Mouse (Mus musculus) left cerebral cortex, adult 9 months (tissue): ENCODE data around the gene Atxn7l2.

Experiments used
- DNase-seq, 2 experiments: peaks; one replicate each; pipeline ENCODE4 v3.0.0; 2022; ENCODE audit warnings: low spot score in 2 of 2

Gene Atxn7l2

GRCm38 (mm10) chr3:108178756-108179715, 31.7 kb downstream of the Atxn7l2 start:
- DNase-seq, result no peak

- DNase-seq, result peak; percentile 81 to 82
These were observed 35.8 kb downstream of the Atxn7l2 start for GRCm38 (mm10) chr3:108174672-108175531.

DNA sequence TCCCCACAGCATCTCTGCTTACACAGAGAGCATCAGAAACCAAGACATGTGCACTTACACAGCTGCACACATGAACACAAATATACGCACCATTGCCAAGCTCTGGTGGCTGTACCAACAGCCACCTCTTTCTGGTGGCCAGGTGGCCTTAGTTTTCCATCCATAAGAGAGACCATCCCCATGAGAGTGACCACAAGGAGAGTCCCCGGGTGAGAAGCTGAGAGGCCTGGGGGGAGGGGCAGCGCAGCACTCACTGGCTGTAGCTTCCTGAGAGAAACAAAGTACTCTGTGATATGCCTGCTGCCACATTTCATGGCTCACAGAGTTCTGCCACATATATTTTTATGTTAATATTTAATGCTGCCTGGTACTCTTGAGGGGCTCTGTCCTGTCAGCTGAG, 41.5 kb downstream of the Atxn7l2 start:
- DNase-seq, result no peak

- DNase-seq, result no peak
These were observed 43.2 kb downstream of the Atxn7l2 start for GRCm38 (mm10) chr3:108167499-108167898.

- peak in 1 of 2 experiments; percentile 65 for DNase-seq
These were observed 44.1 kb downstream of the Atxn7l2 start for GRCm38 (mm10) chr3:108166486-108167211.

- no peak for DNase-seq
These were observed 45.0 kb downstream of the Atxn7l2 start for GRCm38 (mm10) chr3:108165532-108166315.

DNA sequence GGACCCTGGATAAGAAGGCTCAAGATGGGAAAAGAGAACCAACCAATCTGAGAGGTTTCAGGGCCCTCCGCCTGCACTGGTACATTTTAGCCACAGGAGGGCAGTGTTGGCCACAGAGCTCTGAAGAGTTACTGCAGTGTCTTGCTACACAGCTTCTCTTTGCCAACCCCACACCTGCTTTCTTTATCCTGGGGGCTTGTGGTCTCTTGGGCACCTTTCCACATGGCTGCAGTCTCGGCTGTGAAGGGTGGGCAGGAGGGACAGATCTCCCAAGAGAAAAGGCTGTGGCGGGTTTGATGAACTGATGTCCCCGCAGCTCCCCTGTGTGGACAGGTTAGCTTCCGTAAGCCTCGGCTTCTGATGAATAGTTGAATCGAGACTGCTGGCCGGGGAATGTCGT, 45.9 kb downstream of the Atxn7l2 start:
- DNase-seq, result peak in 1 of 2 experiments; percentile 91

GRCm38 (mm10) chr3:108164091-108164490, 46.6 kb downstream of the Atxn7l2 start:
- DNase-seq, result no peak

DNA sequence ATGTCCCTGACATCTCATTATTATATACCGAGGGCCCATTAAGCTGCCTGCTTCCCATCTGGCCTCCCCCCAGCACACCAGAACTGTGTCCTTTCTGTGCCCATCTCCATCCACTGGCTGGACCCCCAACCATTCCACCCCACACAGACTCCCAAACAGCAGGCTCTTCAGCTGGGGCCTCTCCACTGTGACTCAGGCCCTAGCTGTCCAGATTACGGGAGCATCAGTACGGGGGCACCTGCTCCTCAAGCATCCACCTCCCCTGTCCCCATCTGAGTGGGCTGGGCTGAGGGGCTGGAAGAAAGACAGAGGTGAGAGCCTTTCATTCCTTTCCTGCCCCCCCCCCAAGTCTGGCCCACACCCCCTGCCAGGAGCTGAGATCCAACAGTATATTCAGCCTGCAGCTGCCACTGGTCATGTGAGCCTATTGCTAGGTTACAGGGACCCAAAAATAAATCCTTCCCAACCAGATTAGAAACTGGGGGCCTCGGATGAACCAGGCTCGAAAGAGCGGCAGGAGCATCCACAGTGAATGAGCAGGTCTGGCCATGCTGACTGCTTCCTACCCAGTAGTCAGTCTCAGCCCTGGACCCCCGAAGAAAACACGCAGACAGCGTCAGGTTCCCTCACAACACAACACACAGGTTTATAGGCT, 52.2 kb downstream of the Atxn7l2 start:
- peak; percentile 69 to 77 for DNase-seq

- DNase-seq, result peak; percentile 65 to 82
These were observed 56.1 kb downstream of the Atxn7l2 start, which contains the start of gene Gpr61 for GRCm38 (mm10) chr3:108154656-108155055. TSS of gene Gpr61 (minus strand) at chr3:108154882.

DNA sequence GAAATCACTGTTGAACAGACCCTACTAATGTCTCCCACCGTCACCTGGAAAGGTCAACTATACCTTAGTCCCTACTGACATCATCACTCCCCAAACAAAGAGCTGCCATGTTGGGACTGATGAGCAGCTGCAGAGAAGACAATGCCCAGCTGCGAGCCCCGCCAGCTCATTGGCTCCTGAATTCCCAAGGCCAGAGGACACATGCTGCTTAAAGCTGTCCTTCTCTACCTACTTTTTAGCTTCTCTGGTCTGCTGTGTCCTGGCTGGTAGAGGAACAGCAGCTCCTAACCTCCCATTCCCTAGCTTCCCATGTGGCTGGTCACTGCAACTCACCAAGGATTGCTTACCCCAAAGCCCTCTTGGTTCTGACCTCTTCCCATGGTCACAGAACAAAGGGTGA, 58.4 kb downstream of the Atxn7l2 start:
- no peak for DNase-seq
